Mouse (Mus musculus) cerebellum, postnatal 4 days (tissue): ENCODE results near the gene Sirt4.
A peak's percentile ranks its signal among the peaks of the same experiment; 100 is the strongest.
"Not testable (repeated sequence)": the region's sequence is repeated elsewhere in the genome, so short reads cannot be mapped to it uniquely, and the experiment has no call there.

Source experiments
- DNase-seq, 2 experiments: peaks; one replicate each; pipeline ENCODE4 v3.0.0; 2022; ENCODE audit warnings: low spot score in 2 of 2, mixed read lengths in 1 of 2

Gene Sirt4

GRCm38 (mm10) chr5:115514896-115515587 is 30.5 kb upstream of the Sirt4 start:
- no peak for DNase-seq

GRCm38 (mm10) chr5:115514346-115514745 is 29.8 kb upstream of the Sirt4 start:
- no peak for DNase-seq

- no peak for DNase-seq
Observed at GRCm38 (mm10) chr5:115513721-115514120, 29.2 kb upstream of the Sirt4 start.

GRCm38 (mm10) chr5:115513246-115513645 is 28.7 kb upstream of the Sirt4 start:
- DNase-seq = no peak

- no peak for DNase-seq
Observed at GRCm38 (mm10) chr5:115512375-115512774, 27.9 kb upstream of the Sirt4 start.

- DNase-seq = no peak
Observed at GRCm38 (mm10) chr5:115509790-115510689, 25.5 kb upstream of the Sirt4 start.

- no peak for DNase-seq
Observed at GRCm38 (mm10) chr5:115509321-115509761, 24.8 kb upstream of the Sirt4 start.

- no peak for DNase-seq
Observed at GRCm38 (mm10) chr5:115508859-115509147, 24.3 kb upstream of the Sirt4 start.

GRCm38 (mm10) chr5:115507981-115508858 is 23.7 kb upstream of the Sirt4 start:
- no peak for DNase-seq

GRCm38 (mm10) chr5:115507267-115507980 is 22.9 kb upstream of the Sirt4 start:
- DNase-seq = no peak

GRCm38 (mm10) chr5:115506454-115507201 is 22.1 kb upstream of the Sirt4 start, which contains the start of gene Pxn:
Gene Pxn, plus strand, starts transcription at chr5:115506676.
- peak; percentile 94 to 98 for DNase-seq

- not testable (repeated sequence) for DNase-seq
Observed at GRCm38 (mm10) chr5:115505617-115506016, 21.1 kb upstream of the Sirt4 start.

- no peak for DNase-seq
Observed at GRCm38 (mm10) chr5:115503035-115503434, 18.5 kb upstream of the Sirt4 start.

- DNase-seq = no peak
Observed at GRCm38 (mm10) chr5:115500383-115500935, 15.9 kb upstream of the Sirt4 start.

- DNase-seq = no peak
Observed at GRCm38 (mm10) chr5:115498307-115499240, 14.0 kb upstream of the Sirt4 start.

GRCm38 (mm10) chr5:115497033-115497432 is 12.5 kb upstream of the Sirt4 start:
- no peak for DNase-seq

- not testable (repeated sequence) for DNase-seq
Observed at GRCm38 (mm10) chr5:115495618-115496017, 11.1 kb upstream of the Sirt4 start.

GRCm38 (mm10) chr5:115493441-115493840 is 8.9 kb upstream of the Sirt4 start:
- no peak for DNase-seq

- DNase-seq = no peak
Observed at GRCm38 (mm10) chr5:115492711-115493335, 8.3 kb upstream of the Sirt4 start.
